Mouse (Mus musculus): ENCODE results near the gene Hba-a2.

- TF ChIP-seq GATA1 (IDR thresholded peaks at IDR 0.05; ENCODE audit: low read length): no peak
- TF ChIP-seq TAL1 (IDR thresholded peaks at IDR 0.05; ENCODE audit: low read length): no peak
Measured at GRCm38 (mm10) chr11:32276347-32276746, 19.9 kb upstream of the Hba-a2 start, which contains the start of gene Hba-x.
